ENCODE assay signal across 9 mouse cellular contexts in the genomic region with DNA sequence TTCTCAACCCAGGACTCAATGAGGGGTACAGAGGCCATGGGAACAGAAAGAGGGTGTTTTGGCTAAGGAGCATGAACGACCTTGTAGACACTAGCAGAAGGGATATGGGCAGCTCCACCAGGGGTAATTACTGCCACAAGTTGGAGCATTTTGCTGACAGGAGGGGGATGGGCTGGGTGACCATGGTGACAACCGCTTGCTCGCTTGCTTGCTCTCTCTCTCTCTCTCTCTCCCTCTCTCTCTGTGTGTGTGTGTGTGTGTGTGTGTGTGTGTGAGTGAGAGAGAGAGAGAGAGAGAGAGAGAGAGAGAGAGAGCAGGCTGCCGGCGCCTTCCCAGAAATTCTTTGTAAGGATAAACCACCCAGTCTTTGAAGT.
DNase-seq lines count a peak whose midpoint lies in the region; ATAC-seq lines count a peak whose summit lies in the region.
"Had no signal": no experiment of that assay in that cellular context is flagged by ENCODE, and none has a peak within 500 bp of the region (broad histone marks: within the 10 kb centered on the region; RNA-seq: fewer than 3 reads in every experiment).

No protein-coding gene starts in this region.

- no peak overlapping the region for H3K4me3 ChIP-seq in forebrain, embryonic 12.5 days (replicated peaks)
- H3K4me3 ChIP-seq in kidney, embryonic 15.5 days (replicated peaks) = no peak overlapping the region
- H3K4me3 ChIP-seq: liver, embryonic 13.5 days had no signal

- WGBS in forebrain, embryonic 12.5 days = 2% methylated on average over 5 of the region's 5 CpGs
- WGBS in kidney, embryonic 15.5 days = 23% methylated on average over 5 of the region's 5 CpGs

- ATAC-seq in forebrain, embryonic 12.5 days (ENCODE audit: low FRiP score) = peak; percentile 44
- ATAC-seq in kidney, embryonic 15.5 days (replicated peaks; ENCODE audit: low FRiP score) = no peak

- peak overlapping the region; percentile 80 for H3K27ac ChIP-seq in forebrain, embryonic 12.5 days
- H3K27ac ChIP-seq in kidney, embryonic 15.5 days = peak overlapping the region; percentile 72
- H3K27ac ChIP-seq: liver, embryonic 13.5 days had no signal

- H3K36me3 ChIP-seq in forebrain, embryonic 12.5 days (replicated peaks) = no peaks in the 10 kb centered on the region
- no peaks in the 10 kb centered on the region for H3K36me3 ChIP-seq in kidney, embryonic 15.5 days
- H3K36me3 ChIP-seq: liver, embryonic 13.5 days had no signal

- peak; percentile 27 for DNase-seq in ovary, postnatal 36 days (ENCODE audit: low spot score)
- DNase-seq in ovary, postnatal 10 days (ENCODE audit: low spot score) = no peak
- peak; percentile 51 for DNase-seq in naive thymus-derived CD4-positive, alpha-beta T cell, adult 2 months (ENCODE audit: low read depth)
- DNase-seq in layer of hippocampus, adult 9-10 months (ENCODE audit: low spot score) = no peak
- no peak for DNase-seq in right cerebral cortex, adult 18-20 months
- DNase-seq in thymus, postnatal 0 days (ENCODE audit: low spot score) = no peak
- DNase-seq: liver, embryonic 13.5 days had no signal

- H3K27me3 ChIP-seq in forebrain, embryonic 12.5 days = peaks cover 8% of the 10 kb centered on the region; the same call in 1 of the 2 replicates
- H3K27me3 ChIP-seq in kidney, embryonic 15.5 days = no peaks in the 10 kb centered on the region
- H3K27me3 ChIP-seq: liver, embryonic 13.5 days had no signal

- peak overlapping the region; percentile 29; the same call in 1 of the 2 replicates for H3K9ac ChIP-seq in forebrain, embryonic 12.5 days
- H3K9ac ChIP-seq in kidney, embryonic 15.5 days = no peak overlapping the region
- H3K9ac ChIP-seq: liver, embryonic 13.5 days had no signal

- H3K9me3 ChIP-seq in forebrain, embryonic 12.5 days = no peaks in the 10 kb centered on the region
- H3K9me3 ChIP-seq in kidney, embryonic 15.5 days (replicated peaks) = no peaks in the 10 kb centered on the region
- H3K9me3 ChIP-seq: liver, embryonic 13.5 days had no signal

- H3K4me2 ChIP-seq in forebrain, embryonic 12.5 days = peak overlapping the region; percentile 39; the same call in 1 of the 2 replicates
- H3K4me2 ChIP-seq in kidney, embryonic 15.5 days = peak overlapping the region; percentile 41
- H3K4me2 ChIP-seq: liver, embryonic 13.5 days had no signal

- H3K4me1 ChIP-seq in forebrain, embryonic 12.5 days = peaks cover 32% of the 10 kb centered on the region
- H3K4me1 ChIP-seq in kidney, embryonic 15.5 days = peaks cover 50% of the 10 kb centered on the region

Comparison
In these comparisons a context has a peak if more than half of its experiments do, and no peak if none do; other contexts are left out.
1. DNase-seq: peak in ovary, postnatal 36 days (single experiment) and naive thymus-derived CD4-positive, alpha-beta T cell, adult 2 months (single experiment); none in ovary, postnatal 10 days (single experiment), layer of hippocampus, adult 9-10 months (single experiment), right cerebral cortex, adult 18-20 months (single experiment) and thymus, postnatal 0 days (single experiment).